Mouse (Mus musculus): ENCODE measurements at regions not wholly inside any gene's neighbourhood (a gene's known extent, or its start where the extent isn't known, plus 50 kb on each side); places are given as distances from the start of the nearest gene placed in this dataset.

DNA sequence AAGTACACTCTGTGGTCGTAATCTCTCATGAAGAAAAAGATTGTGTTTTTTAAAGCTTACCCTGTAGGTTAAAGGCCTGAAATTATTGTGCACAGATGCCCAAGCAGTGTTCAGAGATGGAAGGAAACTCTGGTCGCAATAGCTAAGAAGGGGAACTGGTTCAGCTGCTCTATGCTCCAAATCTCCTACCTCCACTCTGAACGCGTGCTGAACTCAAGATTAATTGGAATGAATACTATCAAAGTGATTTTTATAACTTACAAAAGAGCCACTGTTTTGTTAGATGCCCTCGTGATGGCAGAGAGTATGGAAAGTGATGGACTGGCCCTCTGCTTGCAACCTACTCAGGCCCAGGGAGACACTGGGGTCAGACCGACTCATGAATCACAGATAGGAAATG, 272.6 kb downstream of the Ptprc start:
- H3K4me3 ChIP-seq (ENCODE audit: low read depth, low read length): peak overlapping the region; percentile 78
- H3K4me1 ChIP-seq (ENCODE audit: control insufficient read depth, insufficient read depth, low read length): peaks cover 19% of the 10 kb centered on the region
- H3K36me3 ChIP-seq (ENCODE audit: control insufficient read depth, insufficient read depth, low read length): no peaks in the 10 kb centered on the region
- H3K9ac ChIP-seq (ENCODE audit: low read depth, low read length): peak overlapping the region; percentile 85
- H3K27ac ChIP-seq (replicated peaks; ENCODE audit: low read depth, low read length): peak overlapping the region; percentile 30; the same call in 1 of the 2 replicates
- WGBS: 34% methylated on average over 6 of the region's 6 CpGs
- H3K4me2 ChIP-seq (ENCODE audit: low read depth, low read length): peak overlapping the region; percentile 75
- H3K9me3 ChIP-seq (ENCODE audit: control insufficient read depth, low read length): no peaks in the 10 kb centered on the region
- H3K27me3 ChIP-seq (replicated peaks; ENCODE audit: control insufficient read depth, insufficient read depth, low read length): no peaks in the 10 kb centered on the region
- ATAC-seq (ENCODE audit: low read depth): no peak
- no peak for DNase-seq (ENCODE audit: low spot score)

GRCm38 (mm10) chr1:137901996-137902395, 273.5 kb downstream of the Ptprc start:
- Histone ChIP-seq H3K4me1 (ENCODE audit: control insufficient read depth, insufficient read depth, low read length) (peaks cover 23% of the 10 kb centered on the region), H3K9ac (ENCODE audit: low read depth, low read length) (peak overlapping the region; percentile 85), H3K36me3 (ENCODE audit: control insufficient read depth, insufficient read depth, low read length) (no peaks in the 10 kb centered on the region), H3K4me3 (ENCODE audit: low read depth, low read length) (peak overlapping the region; percentile 78), H3K27me3 (replicated peaks; ENCODE audit: control insufficient read depth, insufficient read depth, low read length) (no peaks in the 10 kb centered on the region), H3K27ac (replicated peaks; ENCODE audit: low read depth, low read length) (peak overlapping the region; percentile 30), H3K4me2 (ENCODE audit: low read depth, low read length) (peak overlapping the region; percentile 75), H3K9me3 (ENCODE audit: control insufficient read depth, low read length) (no peaks in the 10 kb centered on the region)
- DNase-seq (ENCODE audit: low spot score): no peak
- ATAC-seq (ENCODE audit: low read depth): no peak
- 41% methylated on average over 4 of the region's 4 CpGs for WGBS

GRCm38 (mm10) chr1:137901211-137901610, 274.3 kb downstream of the Ptprc start:
- no peak for DNase-seq (ENCODE audit: low spot score)
- peak overlapping the region; percentile 75 for H3K4me2 ChIP-seq (ENCODE audit: low read depth, low read length)
- no peaks in the 10 kb centered on the region for H3K36me3 ChIP-seq (ENCODE audit: control insufficient read depth, insufficient read depth, low read length)
- peak overlapping the region; percentile 78 for H3K4me3 ChIP-seq (ENCODE audit: low read depth, low read length)
- no peaks in the 10 kb centered on the region for H3K27me3 ChIP-seq (replicated peaks; ENCODE audit: control insufficient read depth, insufficient read depth, low read length)
- no peak for ATAC-seq (ENCODE audit: low read depth)
- WGBS: 35% methylated on average over 5 of the region's 5 CpGs
- H3K4me1 ChIP-seq (ENCODE audit: control insufficient read depth, insufficient read depth, low read length): peaks cover 23% of the 10 kb centered on the region
- H3K9me3 ChIP-seq (ENCODE audit: control insufficient read depth, low read length): no peaks in the 10 kb centered on the region
- H3K9ac ChIP-seq (ENCODE audit: low read depth, low read length): peak overlapping the region; percentile 85
- H3K27ac ChIP-seq (replicated peaks; ENCODE audit: low read depth, low read length): peak overlapping the region; percentile 98

DNA sequence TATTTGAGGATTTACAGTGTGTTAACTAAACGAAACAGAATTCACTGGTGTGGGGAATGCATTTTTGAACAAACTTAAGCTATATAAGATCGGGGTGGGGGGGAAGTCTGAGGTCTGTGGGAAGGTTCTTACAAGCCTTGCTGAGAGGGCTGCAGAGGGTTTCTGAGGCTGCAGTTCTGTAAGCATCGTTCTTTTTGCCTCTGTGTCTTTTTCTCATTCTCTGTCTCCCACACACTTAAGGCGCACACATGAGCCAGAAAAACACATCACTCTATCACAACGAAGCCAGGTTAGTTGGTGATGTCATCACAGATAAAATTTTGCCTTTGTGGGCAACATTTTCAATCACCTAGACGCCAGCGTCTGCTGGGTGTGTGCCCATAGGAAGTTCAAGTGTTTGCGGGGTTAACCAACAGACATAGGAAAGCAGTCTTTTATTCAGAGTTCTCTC, 274.9 kb downstream of the Ptprc start:
- no peaks in the 10 kb centered on the region for H3K27me3 ChIP-seq (replicated peaks; ENCODE audit: control insufficient read depth, insufficient read depth, low read length)
- under 1% methylated on average over 8 of the region's 8 CpGs for WGBS
- H3K9ac ChIP-seq (ENCODE audit: low read depth, low read length): peak overlapping the region; percentile 85
- DNase-seq (ENCODE audit: low spot score) (no peak), ATAC-seq (ENCODE audit: low read depth) (peak; percentile 32)
- peaks cover 23% of the 10 kb centered on the region for H3K4me1 ChIP-seq (ENCODE audit: control insufficient read depth, insufficient read depth, low read length)
- peak overlapping the region; percentile 78 for H3K4me3 ChIP-seq (ENCODE audit: low read depth, low read length)
- no peaks in the 10 kb centered on the region for H3K9me3 ChIP-seq (ENCODE audit: control insufficient read depth, low read length)
- peak overlapping the region; percentile 98 for H3K27ac ChIP-seq (replicated peaks; ENCODE audit: low read depth, low read length)
- H3K4me2 ChIP-seq (ENCODE audit: low read depth, low read length): peak overlapping the region; percentile 75
- no peaks in the 10 kb centered on the region for H3K36me3 ChIP-seq (ENCODE audit: control insufficient read depth, insufficient read depth, low read length)

GRCm38 (mm10) chr1:137899916-137900601, 275.4 kb downstream of the Ptprc start:
- Histone ChIP-seq H3K27ac (replicated peaks; ENCODE audit: low read depth, low read length) (peak overlapping the region; percentile 98), H3K36me3 (ENCODE audit: control insufficient read depth, insufficient read depth, low read length) (no peaks in the 10 kb centered on the region), H3K4me2 (ENCODE audit: low read depth, low read length) (peak overlapping the region; percentile 75), H3K4me1 (ENCODE audit: control insufficient read depth, insufficient read depth, low read length) (peaks cover 23% of the 10 kb centered on the region), H3K27me3 (replicated peaks; ENCODE audit: control insufficient read depth, insufficient read depth, low read length) (no peaks in the 10 kb centered on the region), H3K9me3 (ENCODE audit: control insufficient read depth, low read length) (no peaks in the 10 kb centered on the region), H3K9ac (ENCODE audit: low read depth, low read length) (peak overlapping the region; percentile 85), H3K4me3 (ENCODE audit: low read depth, low read length) (peak overlapping the region; percentile 78)
- ATAC-seq (ENCODE audit: low read depth) (peak; percentile 92), DNase-seq (ENCODE audit: low spot score) (peak; percentile 95)
- WGBS: 2% methylated on average over 14 of the region's 14 CpGs

- Histone ChIP-seq H3K9ac (ENCODE audit: low read depth, low read length) (peak overlapping the region; percentile 85), H3K4me3 (ENCODE audit: low read depth, low read length) (peak overlapping the region; percentile 78), H3K36me3 (ENCODE audit: control insufficient read depth, insufficient read depth, low read length) (no peaks in the 10 kb centered on the region), H3K9me3 (ENCODE audit: control insufficient read depth, low read length) (no peaks in the 10 kb centered on the region), H3K27ac (replicated peaks; ENCODE audit: low read depth, low read length) (peak overlapping the region; percentile 98), H3K27me3 (replicated peaks; ENCODE audit: control insufficient read depth, insufficient read depth, low read length) (no peaks in the 10 kb centered on the region), H3K4me1 (ENCODE audit: control insufficient read depth, insufficient read depth, low read length) (peaks cover 23% of the 10 kb centered on the region), H3K4me2 (ENCODE audit: low read depth, low read length) (peak overlapping the region; percentile 75)
- DNase-seq (ENCODE audit: low spot score) (peak; percentile 61), ATAC-seq (ENCODE audit: low read depth) (no peak)
- under 1% methylated on average over 6 of the region's 6 CpGs for WGBS
These were observed 276.2 kb downstream of the Ptprc start for GRCm38 (mm10) chr1:137899305-137899704.

DNA sequence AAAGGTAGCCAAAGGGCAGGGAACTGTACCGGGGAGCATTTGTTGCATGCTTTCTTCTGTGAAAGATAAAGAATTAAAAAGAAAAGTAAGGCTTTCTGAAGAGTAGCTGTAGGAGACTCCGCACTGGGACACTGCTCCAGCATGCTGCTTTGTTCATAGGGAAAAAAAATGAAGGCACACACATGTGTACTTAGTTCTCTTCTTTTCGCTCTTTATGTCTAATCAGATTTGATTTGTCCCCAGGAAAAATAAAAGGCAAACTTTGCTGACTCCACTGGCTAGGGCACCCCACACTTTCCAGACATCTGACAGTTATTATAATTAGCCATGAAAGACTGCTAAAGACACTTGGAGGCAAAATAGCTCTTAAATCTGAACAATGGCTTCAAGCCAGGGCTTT, 276.6 kb downstream of the Ptprc start:
- peak overlapping the region; percentile 98 for H3K27ac ChIP-seq (replicated peaks; ENCODE audit: low read depth, low read length)
- peak overlapping the region; percentile 75 for H3K4me2 ChIP-seq (ENCODE audit: low read depth, low read length)
- 0% methylated on average over 3 of the region's 3 CpGs for WGBS

GRCm38 (mm10) chr1:137898397-137898796, 277.1 kb downstream of the Ptprc start:
- peak; percentile 98 for DNase-seq (ENCODE audit: low spot score)
- under 1% methylated on average over 11 of the region's 11 CpGs for WGBS
- peaks cover 22% of the 10 kb centered on the region for H3K4me1 ChIP-seq (ENCODE audit: control insufficient read depth, insufficient read depth, low read length)

More for the DNA sequence above, 276.6 kb downstream of the Ptprc start:
- DNase-seq (ENCODE audit: low spot score) (no peak), ATAC-seq (ENCODE audit: low read depth) (no peak)
- Histone ChIP-seq H3K9ac (ENCODE audit: low read depth, low read length) (peak overlapping the region; percentile 85), H3K9me3 (ENCODE audit: control insufficient read depth, low read length) (no peaks in the 10 kb centered on the region), H3K4me1 (ENCODE audit: control insufficient read depth, insufficient read depth, low read length) (peaks cover 23% of the 10 kb centered on the region), H3K4me3 (ENCODE audit: low read depth, low read length) (peak overlapping the region; percentile 78), H3K36me3 (ENCODE audit: control insufficient read depth, insufficient read depth, low read length) (no peaks in the 10 kb centered on the region), H3K27me3 (replicated peaks; ENCODE audit: control insufficient read depth, insufficient read depth, low read length) (no peaks in the 10 kb centered on the region)

GRCm38 (mm10) chr1:137881656-137882055, 293.9 kb downstream of the Ptprc start:
- H3K27me3 ChIP-seq (replicated peaks; ENCODE audit: control insufficient read depth, insufficient read depth, low read length): no peaks in the 10 kb centered on the region
- no peaks in the 10 kb centered on the region for H3K36me3 ChIP-seq (ENCODE audit: control insufficient read depth, insufficient read depth, low read length)
- DNase-seq (ENCODE audit: low spot score) (no peak), ATAC-seq (ENCODE audit: low read depth) (no peak)
- 23% methylated on average over 3 of the region's 3 CpGs for WGBS
- no peak overlapping the region for H3K9ac ChIP-seq (ENCODE audit: low read depth, low read length)
- H3K4me1 ChIP-seq (ENCODE audit: control insufficient read depth, insufficient read depth, low read length): no peaks in the 10 kb centered on the region
- no peak overlapping the region for H3K4me2 ChIP-seq (ENCODE audit: low read depth, low read length)
- H3K4me3 ChIP-seq (ENCODE audit: low read depth, low read length): no peak overlapping the region
- H3K27ac ChIP-seq (replicated peaks; ENCODE audit: low read depth, low read length): no peak overlapping the region
- H3K9me3 ChIP-seq (ENCODE audit: control insufficient read depth, low read length): no peaks in the 10 kb centered on the region

More at GRCm38 (mm10) chr1:137898397-137898796, 277.1 kb downstream of the Ptprc start:
- peak overlapping the region; percentile 85 for H3K9ac ChIP-seq (ENCODE audit: low read depth, low read length)
- no peaks in the 10 kb centered on the region for H3K27me3 ChIP-seq (replicated peaks; ENCODE audit: control insufficient read depth, insufficient read depth, low read length)
- H3K4me3 ChIP-seq (ENCODE audit: low read depth, low read length): peak overlapping the region; percentile 78
- peak overlapping the region; percentile 75 for H3K4me2 ChIP-seq (ENCODE audit: low read depth, low read length)
- H3K36me3 ChIP-seq (ENCODE audit: control insufficient read depth, insufficient read depth, low read length): no peaks in the 10 kb centered on the region
- ATAC-seq (ENCODE audit: low read depth): peak; percentile 95
- peak overlapping the region; percentile 98 for H3K27ac ChIP-seq (replicated peaks; ENCODE audit: low read depth, low read length)
- no peaks in the 10 kb centered on the region for H3K9me3 ChIP-seq (ENCODE audit: control insufficient read depth, low read length)
